In the genomic region with DNA sequence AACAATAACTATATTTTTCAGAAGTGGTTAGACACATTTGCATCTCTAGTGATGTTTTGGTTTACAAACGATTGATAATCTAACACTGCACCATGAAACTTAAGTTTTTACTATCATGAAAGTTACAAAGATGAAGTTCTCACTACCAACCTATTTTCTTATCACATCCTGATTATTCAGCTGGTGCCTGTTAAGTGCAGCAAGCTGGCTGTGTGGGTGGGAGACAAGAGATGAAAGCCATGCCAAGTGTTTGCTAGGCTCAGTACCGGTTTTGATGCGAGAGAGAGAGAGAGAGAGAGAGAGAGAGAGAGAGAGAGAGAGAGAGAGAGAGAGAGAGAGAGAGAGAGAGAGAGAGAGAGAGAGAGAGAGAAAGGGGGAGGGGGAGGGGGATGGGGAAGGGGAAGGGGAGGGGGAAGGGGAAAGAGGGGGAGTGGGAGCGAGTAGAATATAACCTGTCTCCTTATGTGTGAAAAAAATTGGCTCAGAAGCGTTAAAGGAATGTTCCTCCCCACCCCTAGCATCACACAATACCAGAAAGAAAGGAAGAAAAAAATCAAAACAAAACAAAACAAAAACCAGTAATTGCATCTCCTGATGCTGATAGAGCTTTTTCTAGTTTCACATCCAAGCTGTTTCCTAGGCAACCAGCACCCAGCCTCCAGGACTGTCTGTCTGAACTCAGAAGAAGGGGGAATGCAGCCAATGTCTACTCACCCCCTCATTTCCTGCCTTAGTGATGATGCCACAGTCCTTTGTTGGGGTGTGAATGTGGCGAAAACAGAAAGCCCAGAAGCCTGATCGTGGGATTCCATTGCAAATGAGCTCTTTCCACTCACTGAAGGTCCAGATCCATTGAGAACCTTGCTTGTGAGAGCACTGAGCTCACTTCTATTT, we compare ENCODE assay signal across 8 mouse cellular contexts. TPM values are rescaled to one million over a fixed set of nuclear protein-coding genes. Genes with fewer than 3 reads are reported as not detected.
DNase-seq lines count a peak whose midpoint lies in the region; ATAC-seq and TF ChIP-seq lines count a peak whose summit lies in the region.

No protein-coding gene starts in this region.

- H3K9ac ChIP-seq in hindbrain, embryonic 13.5 days, result 0 out of 2 replicates have a peak overlapping the region, but pooled peaks have one; percentile 20

- peak overlapping the region; percentile 26; the same call in 1 of the 2 replicates for H3K4me2 ChIP-seq in hindbrain, embryonic 13.5 days

- no peaks in the 10 kb centered on the region for H3K27me3 ChIP-seq in forebrain, embryonic 10.5 days (ENCODE audit: poor library complexity, severe bottlenecking)
- no peaks in the 10 kb centered on the region for H3K27me3 ChIP-seq in hindbrain, embryonic 13.5 days

- H3K36me3 ChIP-seq in forebrain, embryonic 10.5 days (replicated peaks), result no peaks in the 10 kb centered on the region
- H3K36me3 ChIP-seq in hindbrain, embryonic 13.5 days, result no peaks in the 10 kb centered on the region

- ATAC-seq in hindbrain, embryonic 13.5 days (ENCODE audit: low FRiP score), result peak; percentile 96

- DNase-seq in lung, adult 2 months, result no peak
- DNase-seq in lung, adult 18-20 months, result no peak
- DNase-seq in forebrain, embryonic 10.5 days (ENCODE audit: extremely low spot score, low spot score), result no peak
- peak; percentile 69 for DNase-seq in lung, postnatal 10 days
- peak; percentile 77 for DNase-seq in right cerebral cortex, postnatal 25 days
- no peak for DNase-seq in gastrocnemius, adult 8-10 months (ENCODE audit: low spot score in 2 of 2)
- no peak for DNase-seq in yolk sac, embryonic 10.5 days (ENCODE audit: low spot score)

- H3K4me1 ChIP-seq in lung, adult 2 months (ENCODE audit: control insufficient read depth, insufficient read depth, low read length), result peaks cover 9% of the 10 kb centered on the region
- peaks cover 24% of the 10 kb centered on the region for H3K4me1 ChIP-seq in forebrain, embryonic 10.5 days
- H3K4me1 ChIP-seq in hindbrain, embryonic 13.5 days (replicated peaks), result peaks cover 20% of the 10 kb centered on the region

- peak overlapping the region; percentile 13 for H3K4me3 ChIP-seq in lung, adult 2 months (replicated peaks; ENCODE audit: extremely low read depth, low read depth, low read length)
- H3K4me3 ChIP-seq in forebrain, embryonic 10.5 days, result no peak overlapping the region
- no peak overlapping the region for H3K4me3 ChIP-seq in hindbrain, embryonic 13.5 days

- H3K9me3 ChIP-seq in forebrain, embryonic 10.5 days, result no peaks in the 10 kb centered on the region; the same call in 1 of the 2 replicates
- H3K9me3 ChIP-seq in hindbrain, embryonic 13.5 days, result no peaks in the 10 kb centered on the region

- WGBS in lung, adult 2 months, result 27% methylated on average over 6 of the region's 7 CpGs
- WGBS in forebrain, embryonic 10.5 days, result 57% methylated on average over 7 of the region's 7 CpGs
- 21% methylated on average over 7 of the region's 7 CpGs for WGBS in hindbrain, embryonic 13.5 days

- TF ChIP-seq CTCF in lung, adult 2 months (IDR thresholded peaks at IDR 0.05; ENCODE audit: insufficient read depth, low read length), result no peak

- TF ChIP-seq POLR2A in lung, adult 2 months (IDR thresholded peaks at IDR 0.05; ENCODE audit: borderline replicate concordance, extremely low read depth, low read depth, low read length), result no peak

- H3K27ac ChIP-seq in forebrain, embryonic 10.5 days, result peak overlapping the region; percentile 64
- peak overlapping the region; percentile 86 for H3K27ac ChIP-seq in hindbrain, embryonic 13.5 days

RNA-seq across cellular contexts. Expression of a gene that starts 18.0 kb away (rescaled TPM):
- polyA plus RNA-seq in lung, adult 2 months (2012; rRNA removed), result 320 and 386 TPM in 2 replicates
- 79.2 and 98.2 TPM in 2 replicates for polyA plus RNA-seq in forebrain, embryonic 10.5 days (2016; fragmentation: Nextera tagmentation; extraction: Ambion mirVana)
- polyA plus RNA-seq in hindbrain, embryonic 13.5 days (2015; fragmentation: Nextera tagmentation; extraction: Ambion mirVana), result 1,972 and 2,142 TPM in 2 replicates
- 1 to 10 TPM; 3.9 to 8.6 (median 5.4) TPM for total RNA-seq in gastrocnemius, adult 8-10 months (2022)

RNA-seq across cellular contexts. Expression of a gene that starts 34.5 kb away (rescaled TPM):
- 13.6 and 21.6 TPM in 2 replicates for polyA plus RNA-seq in lung, adult 2 months (2012; rRNA removed)
- polyA plus RNA-seq in forebrain, embryonic 10.5 days (2016; fragmentation: Nextera tagmentation; extraction: Ambion mirVana), result 137 and 151 TPM in 2 replicates
- 795 and 852 TPM in 2 replicates for polyA plus RNA-seq in hindbrain, embryonic 13.5 days (2015; fragmentation: Nextera tagmentation; extraction: Ambion mirVana)
- total RNA-seq in gastrocnemius, adult 8-10 months (2022), result 1 to 10 TPM in 2 of 4 experiments, under 1 TPM in 2; 0.63 to 1.8 (median 1.3) TPM

RNA-seq across cellular contexts. Expression of a gene that starts 58.4 kb away (rescaled TPM):
- polyA plus RNA-seq in lung, adult 2 months (2012; rRNA removed), result 37.4 and 41.8 TPM in 2 replicates
- 33.6 and 35.1 TPM in 2 replicates for polyA plus RNA-seq in forebrain, embryonic 10.5 days (2016; fragmentation: Nextera tagmentation; extraction: Ambion mirVana)
- polyA plus RNA-seq in hindbrain, embryonic 13.5 days (2015; fragmentation: Nextera tagmentation; extraction: Ambion mirVana), result 34.9 and 39.8 TPM in 2 replicates
- total RNA-seq in gastrocnemius, adult 8-10 months (2022), result 10 to 100 TPM; 25.7 to 38.7 (median 28.8) TPM

Comparison
In these comparisons a context has a peak if more than half of its experiments do, and no peak if none do; other contexts are left out.
1. DNase-seq: peak in lung, postnatal 10 days (single experiment) and right cerebral cortex, postnatal 25 days (single experiment); none in lung, adult 2 months (single experiment), lung, adult 18-20 months (0 of 2), forebrain, embryonic 10.5 days (single experiment), gastrocnemius, adult 8-10 months (0 of 2) and yolk sac, embryonic 10.5 days (single experiment).